Mouse (Mus musculus) G1E (cell line): ENCODE results near the gene Kcnb1.
A peak's percentile ranks its signal among the peaks of the same experiment; 100 is the strongest.

Source experiments
- CTCF ChIP-seq: IDR thresholded peaks from 2 replicates; pipeline ENCODE4 v1.5.1; 2012; ENCODE audit warnings: low read depth, low read length, inconsistent platforms, mixed read lengths
- POLR2AphosphoS5 ChIP-seq: IDR thresholded peaks from 2 replicates; pipeline ENCODE4 v1.6.1; 2012; ENCODE audit warnings: low read depth, low read length, inconsistent platforms; ENCODE audit not compliant: insufficient replicate concordance

- TF ChIP-seq CTCF (no peak), POLR2AphosphoS5 (0 out of 2 replicates have a peak, but pooled peaks have one; percentile 66)
These were observed 122.4 kb downstream of the Kcnb1 start for GRCm38 (mm10) chr2:167067575-167067974.
